In the genomic region with DNA sequence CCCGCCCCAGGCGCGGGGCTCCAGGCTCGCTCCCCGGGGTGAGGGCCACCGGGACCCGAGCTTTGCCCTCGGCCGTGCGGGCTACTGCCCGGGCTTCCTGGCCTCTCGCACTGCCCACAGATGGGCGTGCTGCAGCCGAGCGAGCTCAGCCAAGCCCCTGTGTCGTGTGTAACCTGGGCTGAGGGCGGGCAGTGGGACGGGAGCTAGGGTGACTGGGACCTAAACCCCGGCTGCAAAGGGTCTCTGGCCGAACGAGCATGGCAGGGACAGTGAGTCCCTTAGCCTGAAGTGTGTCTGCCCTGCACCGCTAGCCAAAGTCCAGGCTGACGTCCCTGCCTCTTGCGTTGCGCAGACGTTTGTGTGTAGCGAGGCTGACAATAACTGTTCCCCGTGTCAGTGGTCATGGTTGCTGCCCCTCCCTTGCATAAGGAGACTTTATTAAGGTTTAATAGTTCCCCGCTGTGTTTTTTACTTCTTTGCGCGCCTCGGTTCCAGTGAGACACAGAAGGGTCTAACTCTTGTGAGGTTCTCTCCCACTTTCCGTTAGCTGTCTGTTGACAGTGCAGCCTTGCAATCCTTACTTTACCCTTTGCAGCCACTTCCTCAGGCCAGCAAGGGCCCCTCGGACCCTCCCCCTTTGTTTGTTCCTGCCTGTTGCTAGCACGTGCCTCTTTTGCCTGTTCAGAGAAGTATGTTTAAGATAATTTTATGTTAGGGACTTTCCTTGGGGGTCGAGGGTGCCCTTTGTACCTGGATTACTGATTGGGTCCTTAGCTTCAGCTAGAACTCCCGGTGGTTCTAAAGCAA, we compare ENCODE assay signal across 8 mouse cellular contexts. TPM values are rescaled to one million over a fixed set of nuclear protein-coding genes. Genes with fewer than 3 reads are reported as not detected.
DNase-seq lines count a peak whose midpoint lies in the region; ATAC-seq and TF ChIP-seq lines count a peak whose summit lies in the region.

No protein-coding gene starts in this region.

- H3K4me2 ChIP-seq in heart, embryonic 11.5 days = peak overlapping the region; percentile 82
- peak overlapping the region; percentile 87 for H3K4me2 ChIP-seq in midbrain, embryonic 15.5 days

- WGBS in heart, embryonic 11.5 days (ENCODE audit: insufficient replicate concordance) = under 1% methylated on average over 33 of the region's 37 CpGs
- under 1% methylated on average over 37 of the region's 37 CpGs for WGBS in forebrain, embryonic 10.5 days
- under 1% methylated on average over 24 of the region's 37 CpGs for WGBS in limb, embryonic 10.5 days
- 0% methylated on average over 33 of the region's 37 CpGs for WGBS in midbrain, embryonic 15.5 days

- intact Hi-C loops in gastrocnemius, postnatal 36 days (cut with DNase I) = loop anchor here (5.0 kb wide), 1 partner anchor 55 kb away; the partner anchor contains the start of gene Lrrc47

- peak overlapping the region; percentile 81 for H3K4me3 ChIP-seq in heart, embryonic 11.5 days (ENCODE audit: low read depth, low read length)
- peak overlapping the region; percentile 98 for H3K4me3 ChIP-seq in ES-Bruce4 (ENCODE audit: low read depth, low read length)
- H3K4me3 ChIP-seq in forebrain, embryonic 10.5 days = peak overlapping the region; percentile 77
- peak overlapping the region; percentile 88 for H3K4me3 ChIP-seq in limb, embryonic 10.5 days
- H3K4me3 ChIP-seq in midbrain, embryonic 15.5 days = peak overlapping the region; percentile 91

- no peaks in the 10 kb centered on the region for H3K27me3 ChIP-seq in heart, embryonic 11.5 days (ENCODE audit: control insufficient read depth, insufficient read depth, low read length)
- no peaks in the 10 kb centered on the region for H3K27me3 ChIP-seq in ES-Bruce4 (ENCODE audit: control insufficient read depth, insufficient read depth, low read length, poor library complexity, severe bottlenecking)
- H3K27me3 ChIP-seq in forebrain, embryonic 10.5 days (ENCODE audit: poor library complexity, severe bottlenecking) = peaks cover 24% of the 10 kb centered on the region
- H3K27me3 ChIP-seq in limb, embryonic 10.5 days (ENCODE audit: low read depth, poor library complexity, severe bottlenecking) = no peaks in the 10 kb centered on the region
- H3K27me3 ChIP-seq in midbrain, embryonic 15.5 days (replicated peaks) = no peaks in the 10 kb centered on the region

- no peak for TF ChIP-seq POLR2A in ES-Bruce4 (IDR thresholded peaks at IDR 0.05; ENCODE audit: insufficient read depth, low read length)

- no peak for DNase-seq in heart, adult 9 months (ENCODE audit: low spot score in 2 of 2)
- DNase-seq in forebrain, embryonic 10.5 days (ENCODE audit: extremely low spot score, low spot score) = peak; percentile 68
- no peak for DNase-seq in limb, embryonic 10.5 days (ENCODE audit: low spot score)
- no peak for DNase-seq in gastrocnemius, postnatal 36 days
- no peak for DNase-seq in frontal cortex, postnatal 25 days (ENCODE audit: low spot score in 2 of 2)

- H3K9ac ChIP-seq in heart, embryonic 11.5 days (ENCODE audit: low read depth, low read length) = peak overlapping the region; percentile 90
- peak overlapping the region; percentile 82 for H3K9ac ChIP-seq in ES-Bruce4 (ENCODE audit: low read depth, poor library complexity, severe bottlenecking)
- H3K9ac ChIP-seq in midbrain, embryonic 15.5 days = peak overlapping the region; percentile 86

- H3K36me3 ChIP-seq in heart, embryonic 11.5 days (ENCODE audit: control insufficient read depth, insufficient read depth, low read length) = peaks cover 10% of the 10 kb centered on the region
- peaks cover 14% of the 10 kb centered on the region for H3K36me3 ChIP-seq in ES-Bruce4 (ENCODE audit: control insufficient read depth, insufficient read depth, low read length, poor library complexity, severe bottlenecking)
- peaks cover 37% of the 10 kb centered on the region for H3K36me3 ChIP-seq in forebrain, embryonic 10.5 days (replicated peaks)
- H3K36me3 ChIP-seq in limb, embryonic 10.5 days = peaks cover 33% of the 10 kb centered on the region
- peaks cover 27% of the 10 kb centered on the region for H3K36me3 ChIP-seq in midbrain, embryonic 15.5 days (replicated peaks)

- TF ChIP-seq CTCF in ES-Bruce4 (IDR thresholded peaks at IDR 0.05; ENCODE audit: low read depth, low read length) = no peak

- peaks cover 10% of the 10 kb centered on the region; the same call in 1 of the 2 replicates for H3K4me1 ChIP-seq in heart, embryonic 11.5 days (ENCODE audit: control insufficient read depth, insufficient read depth, low read length)
- no peaks in the 10 kb centered on the region for H3K4me1 ChIP-seq in ES-Bruce4 (ENCODE audit: control insufficient read depth, insufficient read depth, low read length)
- peaks cover 22% of the 10 kb centered on the region for H3K4me1 ChIP-seq in forebrain, embryonic 10.5 days
- H3K4me1 ChIP-seq in limb, embryonic 10.5 days = peaks cover 15% of the 10 kb centered on the region
- H3K4me1 ChIP-seq in midbrain, embryonic 15.5 days = peaks cover 22% of the 10 kb centered on the region

- H3K9me3 ChIP-seq in heart, embryonic 11.5 days (replicated peaks; ENCODE audit: control insufficient read depth, low read length) = no peaks in the 10 kb centered on the region
- no peaks in the 10 kb centered on the region for H3K9me3 ChIP-seq in ES-Bruce4 (replicated peaks; ENCODE audit: control insufficient read depth, insufficient read depth, low read length, poor library complexity, severe bottlenecking)
- H3K9me3 ChIP-seq in forebrain, embryonic 10.5 days = no peaks in the 10 kb centered on the region
- H3K9me3 ChIP-seq in limb, embryonic 10.5 days (replicated peaks) = no peaks in the 10 kb centered on the region
- H3K9me3 ChIP-seq in midbrain, embryonic 15.5 days = no peaks in the 10 kb centered on the region

- ATAC-seq in heart, embryonic 11.5 days (replicated peaks; ENCODE audit: insufficient number of reproducible peaks, low FRiP score, low TSS enrichment) = no peak
- ATAC-seq in midbrain, embryonic 15.5 days (replicated peaks) = peak; percentile 78

- peak overlapping the region; percentile 92 for H3K27ac ChIP-seq in heart, embryonic 11.5 days (ENCODE audit: low read depth, low read length)
- H3K27ac ChIP-seq in ES-Bruce4 (ENCODE audit: insufficient read depth, low read length) = no peak overlapping the region
- peak overlapping the region; percentile 95 for H3K27ac ChIP-seq in forebrain, embryonic 10.5 days
- peak overlapping the region; percentile 95 for H3K27ac ChIP-seq in limb, embryonic 10.5 days
- H3K27ac ChIP-seq in midbrain, embryonic 15.5 days = peak overlapping the region; percentile 89

- no peak for TF ChIP-seq EP300 in ES-Bruce4 (IDR thresholded peaks at IDR 0.05; ENCODE audit: insufficient read depth, low read depth, low read length)

RNA-seq across cellular contexts. Expression of gene A430005L14Rik, which starts 0.6 kb away (rescaled TPM):
- 50.5 and 57.8 TPM in 2 replicates for polyA plus RNA-seq in heart, embryonic 11.5 days (2014; fragmentation: Nextera tagmentation; extraction: Ambion mirVana)
- polyA plus RNA-seq in ES-Bruce4 (2011; ENCODE audit: insufficient read depth, insufficient read length, low read depth, missing spikeins) = 39.0 and 42.6 TPM in 2 replicates
- polyA plus RNA-seq in forebrain, embryonic 10.5 days (2016; fragmentation: Nextera tagmentation; extraction: Ambion mirVana) = 151 TPM in 2 replicates
- polyA plus RNA-seq in limb, embryonic 10.5 days (2016; fragmentation: Nextera tagmentation; extraction: Ambion mirVana) = 147 and 162 TPM in 2 replicates
- polyA plus RNA-seq in midbrain, embryonic 15.5 days (2015; fragmentation: Nextera tagmentation; extraction: Ambion mirVana) = 58.4 and 58.8 TPM in 2 replicates
- 10 to 100 TPM; 10.5 to 14.3 TPM for total RNA-seq in gastrocnemius, postnatal 36 days (2021)

RNA-seq across cellular contexts. Expression of gene Dffb, which starts 17.3 kb away (rescaled TPM):
- 4.9 and 7.5 TPM in 2 replicates for polyA plus RNA-seq in heart, embryonic 11.5 days (2014; fragmentation: Nextera tagmentation; extraction: Ambion mirVana)
- 17.3 and 18.5 TPM in 2 replicates for polyA plus RNA-seq in ES-Bruce4 (2011; ENCODE audit: insufficient read depth, insufficient read length, low read depth, missing spikeins)
- 13.5 and 14.8 TPM in 2 replicates for polyA plus RNA-seq in forebrain, embryonic 10.5 days (2016; fragmentation: Nextera tagmentation; extraction: Ambion mirVana)
- polyA plus RNA-seq in limb, embryonic 10.5 days (2016; fragmentation: Nextera tagmentation; extraction: Ambion mirVana) = 14.8 TPM in 2 replicates
- 11.5 and 12.6 TPM in 2 replicates for polyA plus RNA-seq in midbrain, embryonic 15.5 days (2015; fragmentation: Nextera tagmentation; extraction: Ambion mirVana)
- 1 to 10 TPM; 1.3 to 1.8 TPM for total RNA-seq in gastrocnemius, postnatal 36 days (2021)

RNA-seq across cellular contexts. Expression of gene Cep104, which starts 17.3 kb away (rescaled TPM):
- 11.4 and 14.3 TPM in 2 replicates for polyA plus RNA-seq in heart, embryonic 11.5 days (2014; fragmentation: Nextera tagmentation; extraction: Ambion mirVana)
- 17.6 and 20.2 TPM in 2 replicates for polyA plus RNA-seq in ES-Bruce4 (2011; ENCODE audit: insufficient read depth, insufficient read length, low read depth, missing spikeins)
- 20.0 and 22.0 TPM in 2 replicates for polyA plus RNA-seq in forebrain, embryonic 10.5 days (2016; fragmentation: Nextera tagmentation; extraction: Ambion mirVana)
- 21.0 and 22.3 TPM in 2 replicates for polyA plus RNA-seq in limb, embryonic 10.5 days (2016; fragmentation: Nextera tagmentation; extraction: Ambion mirVana)
- polyA plus RNA-seq in midbrain, embryonic 15.5 days (2015; fragmentation: Nextera tagmentation; extraction: Ambion mirVana) = 21.0 and 21.9 TPM in 2 replicates
- 10 to 100 TPM; 23.0 to 24.0 TPM for total RNA-seq in gastrocnemius, postnatal 36 days (2021)

RNA-seq across cellular contexts. Expression of gene Lrrc47, which starts 53.9 kb away (rescaled TPM):
- 13.4 and 14.7 TPM in 2 replicates for polyA plus RNA-seq in heart, embryonic 11.5 days (2014; fragmentation: Nextera tagmentation; extraction: Ambion mirVana)
- 44.8 and 47.2 TPM in 2 replicates for polyA plus RNA-seq in ES-Bruce4 (2011; ENCODE audit: insufficient read depth, insufficient read length, low read depth, missing spikeins)
- 20.1 and 21.9 TPM in 2 replicates for polyA plus RNA-seq in forebrain, embryonic 10.5 days (2016; fragmentation: Nextera tagmentation; extraction: Ambion mirVana)
- 28.3 and 32.2 TPM in 2 replicates for polyA plus RNA-seq in limb, embryonic 10.5 days (2016; fragmentation: Nextera tagmentation; extraction: Ambion mirVana)
- polyA plus RNA-seq in midbrain, embryonic 15.5 days (2015; fragmentation: Nextera tagmentation; extraction: Ambion mirVana) = 23.1 and 25.6 TPM in 2 replicates
- 10 to 100 TPM; 20.4 to 20.9 TPM for total RNA-seq in gastrocnemius, postnatal 36 days (2021)
